8 mouse cellular contexts compared by ENCODE assay signal in the genomic region with DNA sequence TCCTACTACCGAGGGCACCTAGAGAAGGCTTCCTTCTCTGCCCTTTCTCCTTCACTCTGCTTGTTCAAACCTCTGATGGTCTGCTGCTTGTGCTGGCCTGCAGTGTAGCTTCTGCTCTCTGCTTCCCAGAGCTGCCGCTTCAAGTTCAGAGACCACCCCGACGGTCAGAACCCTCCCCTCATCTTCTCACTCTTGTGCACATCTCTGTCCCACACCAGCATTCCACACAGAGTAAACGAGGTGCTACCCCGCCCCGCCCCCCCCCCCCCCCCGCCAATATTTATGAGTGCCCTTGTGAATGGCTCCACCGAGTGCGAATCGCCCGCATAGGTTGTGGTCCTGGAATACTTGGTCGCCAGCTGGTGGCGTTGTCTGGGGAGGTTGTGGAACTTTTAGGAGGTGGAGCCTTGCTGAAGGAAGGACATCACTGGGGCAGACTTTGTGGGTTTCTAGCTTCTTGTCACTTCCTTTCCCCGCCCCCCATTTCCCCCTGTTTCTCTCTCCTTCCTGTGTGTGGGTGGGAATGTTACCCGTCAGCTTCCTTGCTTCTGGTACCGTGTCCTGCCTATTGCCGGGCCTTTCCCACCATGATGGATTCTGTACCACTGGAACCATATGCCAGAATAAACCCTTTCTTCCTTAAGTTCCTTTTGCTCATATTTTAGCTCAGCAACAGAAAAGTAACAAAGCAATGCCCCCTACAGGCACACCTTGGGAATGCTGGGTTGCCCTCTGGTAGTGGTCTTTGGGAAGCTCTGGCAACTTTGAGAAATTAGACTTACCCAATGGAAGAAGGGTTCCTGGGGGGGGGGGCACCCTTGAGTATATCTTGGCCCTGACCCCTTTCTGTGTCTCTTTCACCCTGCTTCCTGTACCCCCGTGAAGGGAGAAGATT. TPM values are rescaled to one million over a fixed set of nuclear protein-coding genes. Genes with fewer than 3 reads are reported as not detected.
DNase-seq lines count a peak whose midpoint lies in the region; ATAC-seq lines count a peak whose summit lies in the region.

No protein-coding gene starts in this region.

- intact Hi-C loops in left cerebral cortex, postnatal 36 days (cut with DNase I): no loop called here

- peak; percentile 16 for DNase-seq in cerebellum, adult 9-10 months
- no peak for DNase-seq in cerebellum, adult 11 months
- DNase-seq in CD4-positive, CD25-positive, alpha-beta regulatory T cell, adult 2 months (ENCODE audit: low read depth, low spot score): peak; percentile 89
- peak; percentile 43 for DNase-seq in embryonic facial prominence, embryonic 10.5 days (ENCODE audit: low spot score)
- peak; percentile 56 to 68 for DNase-seq in kidney, postnatal 25 days
- DNase-seq in yolk sac, embryonic 10.5 days (ENCODE audit: low spot score): peak; percentile 31
- DNase-seq in left cerebral cortex, postnatal 36 days (ENCODE audit: low spot score in 2 of 2): no peak

- H3K27ac ChIP-seq in embryonic facial prominence, embryonic 10.5 days (replicated peaks): peak overlapping the region; percentile 77

- H3K9me3 ChIP-seq in embryonic facial prominence, embryonic 10.5 days: no peaks in the 10 kb centered on the region

- peak; percentile 58 for ATAC-seq in megakaryocyte, adult 5-6 weeks (ENCODE audit: poor library complexity, severe bottlenecking)

- WGBS in embryonic facial prominence, embryonic 10.5 days: 41% methylated on average over 19 of the region's 19 CpGs

- no peaks in the 10 kb centered on the region for H3K27me3 ChIP-seq in embryonic facial prominence, embryonic 10.5 days (replicated peaks; ENCODE audit: low read depth, poor library complexity, severe bottlenecking)

- peaks cover 27% of the 10 kb centered on the region for H3K4me1 ChIP-seq in embryonic facial prominence, embryonic 10.5 days

- no peaks in the 10 kb centered on the region for H3K36me3 ChIP-seq in embryonic facial prominence, embryonic 10.5 days (replicated peaks)

- H3K4me3 ChIP-seq in embryonic facial prominence, embryonic 10.5 days: peak overlapping the region; percentile 32

RNA-seq across cellular contexts. Expression of a gene that starts 0.6 kb away (rescaled TPM):
- polyA plus RNA-seq in embryonic facial prominence, embryonic 10.5 days (2016; fragmentation: Nextera tagmentation; extraction: Ambion mirVana): 96.1 and 102 TPM in 2 replicates
- total RNA-seq in megakaryocyte, adult 5-6 weeks (2015): 74.2 and 76.0 TPM in 2 replicates
- 34.1 and 35.3 TPM in 2 replicates for total RNA-seq in megakaryocyte, adult 5-6 weeks (2017)
- total RNA-seq in left cerebral cortex, postnatal 36 days (2021): 100 to 1,000 TPM in 1 of 2 experiments, 10 to 100 TPM in 1; 94.0 to 120 TPM

RNA-seq across cellular contexts. Expression of a gene that starts 29.5 kb away (rescaled TPM):
- polyA plus RNA-seq in embryonic facial prominence, embryonic 10.5 days (2016; fragmentation: Nextera tagmentation; extraction: Ambion mirVana): 1.2 and 1.3 TPM in 2 replicates
- total RNA-seq in megakaryocyte, adult 5-6 weeks (2015): 0.52 TPM in 1 of 2 replicates, not detected in the other
- 0.28 and 0.59 TPM in 2 replicates for total RNA-seq in megakaryocyte, adult 5-6 weeks (2017)
- 100 to 1,000 TPM; 640 to 844 TPM for total RNA-seq in left cerebral cortex, postnatal 36 days (2021)

RNA-seq across cellular contexts. Expression of a gene that starts 41.2 kb away (rescaled TPM):
- 4.0 and 4.3 TPM in 2 replicates for polyA plus RNA-seq in embryonic facial prominence, embryonic 10.5 days (2016; fragmentation: Nextera tagmentation; extraction: Ambion mirVana)
- 1.5 and 2.1 TPM in 2 replicates for total RNA-seq in megakaryocyte, adult 5-6 weeks (2015)
- 0.33 and 1.7 TPM in 2 replicates for total RNA-seq in megakaryocyte, adult 5-6 weeks (2017)
- total RNA-seq in left cerebral cortex, postnatal 36 days (2021): 1 to 10 TPM; 2.1 to 4.5 TPM

Comparison
In these comparisons a context has a peak if more than half of its experiments do, and no peak if none do; other contexts are left out.
1. DNase-seq: peak in cerebellum, adult 9-10 months (single experiment), CD4-positive, CD25-positive, alpha-beta regulatory T cell, adult 2 months (single experiment), embryonic facial prominence, embryonic 10.5 days (single experiment), kidney, postnatal 25 days (2 of 2) and yolk sac, embryonic 10.5 days (single experiment); none in cerebellum, adult 11 months (single experiment) and left cerebral cortex, postnatal 36 days (0 of 2).
2. RNA of a gene that starts 29.5 kb away (total RNA-seq): 640 to 844 TPM in left cerebral cortex, postnatal 36 days; 0.28 to 0.59 TPM in megakaryocyte, adult 5-6 weeks; every median in the first group is over 100 times any median in the second.